Mouse (Mus musculus) stomach, embryonic 15.5 days (tissue): Measurements from ENCODE around the gene Cend1. TPM values are rescaled to one million over a fixed set of nuclear protein-coding genes. Genes with fewer than 3 reads are reported as not detected.
A peak's percentile ranks its signal among the peaks of the same experiment; 100 is the strongest.

Experiments
- ATAC-seq: fragments of 200-750 bp; cut with Nextera tagmentation; 2 replicates; pipeline ENCODE4 v1.8.0; 2017; ENCODE audit warnings: low read depth, moderate number of reproducible peaks, moderate TSS enrichment; ENCODE audit not compliant: insufficient read depth, low FRiP score
- H3K27ac ChIP-seq: fragments of 300-500 bp; sonication (generic); 2 replicates; pipeline ENCODE4 v1.5.1; 2015; ENCODE audit warnings: mild to moderate bottlenecking, inconsistent platforms
- H3K27me3 ChIP-seq: fragments of 300-500 bp; sonication (generic); replicated peaks from 2 replicates; pipeline ENCODE4 v1.6.1; 2015; ENCODE audit warnings: inconsistent platforms
- H3K36me3 ChIP-seq: fragments of 300-500 bp; sonication (generic); 2 replicates; pipeline ENCODE4 v1.6.1; 2015; ENCODE audit warnings: inconsistent platforms
- H3K4me1 ChIP-seq: fragments of 300-500 bp; sonication (generic); 2 replicates; pipeline ENCODE4 v1.6.1; 2015; ENCODE audit warnings: inconsistent platforms
- H3K4me2 ChIP-seq: fragments of 300-500 bp; sonication (generic); 2 replicates; pipeline ENCODE4 v1.6.1; 2015; ENCODE audit warnings: mild to moderate bottlenecking, inconsistent platforms
- H3K4me3 ChIP-seq: fragments of 300-500 bp; sonication (generic); replicated peaks from 2 replicates; pipeline ENCODE4 v1.5.1; 2015; ENCODE audit warnings: inconsistent platforms
- H3K9ac ChIP-seq: fragments of 300-500 bp; sonication (generic); 2 replicates; pipeline ENCODE4 v1.6.1; 2015; ENCODE audit warnings: inconsistent platforms
- H3K9me3 ChIP-seq: fragments of 300-500 bp; sonication (generic); 2 replicates; pipeline ENCODE4 v1.6.1; 2016; ENCODE audit warnings: inconsistent platforms
- WGBS: fragments of 180-500 bp; shearing (Covaris S2); methylation state at CpG from one replicate; pipeline ENCODE4 v1.1.7; 2015; 5-methylcytosine and 5-hydroxymethylcytosine counted together
- polyA plus RNA-seq: library from polyadenylated mRNA; unstranded; fragments of >200 nt; fragmentation: Nextera tagmentation; extraction: Ambion mirVana; gene quantifications from 2 replicates; pipeline ENCODE4 v1.2.1, GENCODE M21; 2015

The Cend1 gene
- polyA plus RNA-seq, 1 experiment from 2014 or later = 2.5 TPM

- H3K27me3 ChIP-seq = peaks cover 38% of the 10 kb centered on the region
- no peak overlapping the region for H3K9ac ChIP-seq
- peak overlapping the region; percentile 4; the same call in 1 of the 2 replicates for H3K27ac ChIP-seq
- H3K36me3 ChIP-seq = 0 out of 2 replicates have a peak, but pooled peaks cover 2% of the 10 kb centered on the region
- H3K4me1 ChIP-seq = peaks cover 69% of the 10 kb centered on the region
- WGBS = 43% methylated on average over 12 of the region's 12 CpGs
- peak overlapping the region; percentile 20 for H3K4me3 ChIP-seq
- peak overlapping the region; percentile 48 for H3K4me2 ChIP-seq
- no peaks in the 10 kb centered on the region for H3K9me3 ChIP-seq
- ATAC-seq = no peak
These were observed 34.7 kb upstream of the Cend1 start for GRCm38 (mm10) chr7:141463824-141464602.

GRCm38 (mm10) chr7:141462333-141462821 is 33.1 kb upstream of the Cend1 start:
- peaks cover 38% of the 10 kb centered on the region for H3K27me3 ChIP-seq
- 22% methylated on average over 5 of the region's 5 CpGs for WGBS

GRCm38 (mm10) chr7:141461521-141462332 is 32.4 kb upstream of the Cend1 start:
- ATAC-seq = no peak; the same call in 1 of the 2 replicates
- Histone ChIP-seq H3K27ac (peak overlapping the region; percentile 33; the same call in 1 of the 2 replicates), H3K27me3 (peaks cover 38% of the 10 kb centered on the region), H3K4me2 (peak overlapping the region; percentile 82), H3K9me3 (no peaks in the 10 kb centered on the region), H3K4me3 (peak overlapping the region; percentile 46), H3K4me1 (peaks cover 54% of the 10 kb centered on the region), H3K9ac (peak overlapping the region; percentile 37), H3K36me3 (0 out of 2 replicates have a peak, but pooled peaks cover 4% of the 10 kb centered on the region)
- WGBS = 3% methylated on average over 59 of the region's 59 CpGs

More at GRCm38 (mm10) chr7:141462333-141462821, 33.1 kb upstream of the Cend1 start:
- peak; percentile 8; the same call in 1 of the 2 replicates for ATAC-seq
- Histone ChIP-seq H3K4me2 (peak overlapping the region; percentile 82), H3K4me1 (peaks cover 57% of the 10 kb centered on the region), H3K9ac (0 out of 2 replicates have a peak overlapping the region, but pooled peaks have one; percentile 37), H3K4me3 (peak overlapping the region; percentile 46), H3K36me3 (0 out of 2 replicates have a peak, but pooled peaks cover 4% of the 10 kb centered on the region), H3K27ac (peak overlapping the region; percentile 33), H3K9me3 (no peaks in the 10 kb centered on the region)

GRCm38 (mm10) chr7:141460391-141461113 is 31.3 kb upstream of the Cend1 start, which contains the start of gene Cracr2b:
TSS of gene Cracr2b (plus strand) at chr7:141461094.
- no peak for ATAC-seq
- 52% methylated on average over 15 of the region's 15 CpGs for WGBS
- Histone ChIP-seq H3K4me1 (peaks cover 56% of the 10 kb centered on the region), H3K4me2 (peak within 1 kb of the TSS; percentile 82), H3K9ac (peak within 1 kb of the TSS; percentile 37), H3K36me3 (0 out of 2 replicates have a peak, but pooled peaks cover 4% of the 10 kb centered on the region), H3K27me3 (peaks cover 38% of the 10 kb centered on the region), H3K9me3 (no peaks in the 10 kb centered on the region), H3K27ac (peak within 1 kb of the TSS; percentile 33; the same call in 1 of the 2 replicates), H3K4me3 (peak within 1 kb of the TSS; percentile 46)

- no peak for ATAC-seq
These were observed 30.7 kb upstream of the Cend1 start for GRCm38 (mm10) chr7:141460001-141460390.

GRCm38 (mm10) chr7:141459301-141459711 is 30.0 kb upstream of the Cend1 start:
- Histone ChIP-seq H3K9me3 (no peaks in the 10 kb centered on the region), H3K36me3 (0 out of 2 replicates have a peak, but pooled peaks cover 4% of the 10 kb centered on the region), H3K4me2 (no peak overlapping the region), H3K27ac (no peak overlapping the region), H3K9ac (no peak overlapping the region), H3K27me3 (peaks cover 30% of the 10 kb centered on the region), H3K4me1 (peaks cover 50% of the 10 kb centered on the region), H3K4me3 (no peak overlapping the region)
- no peak for ATAC-seq
- WGBS = 87% methylated on average over 17 of the region's 17 CpGs

More at GRCm38 (mm10) chr7:141460001-141460390, 30.7 kb upstream of the Cend1 start:
- H3K4me3 ChIP-seq = no peak overlapping the region
- H3K36me3 ChIP-seq = 0 out of 2 replicates have a peak, but pooled peaks cover 4% of the 10 kb centered on the region
- 41% methylated on average over 5 of the region's 5 CpGs for WGBS
- no peaks in the 10 kb centered on the region for H3K9me3 ChIP-seq
- peaks cover 37% of the 10 kb centered on the region for H3K27me3 ChIP-seq
- H3K4me2 ChIP-seq = no peak overlapping the region
- no peak overlapping the region for H3K27ac ChIP-seq
- H3K9ac ChIP-seq = no peak overlapping the region
- peaks cover 52% of the 10 kb centered on the region for H3K4me1 ChIP-seq

- 88% methylated on average over 11 of the region's 11 CpGs for WGBS
- Histone ChIP-seq H3K4me1 (peaks cover 47% of the 10 kb centered on the region), H3K9me3 (no peaks in the 10 kb centered on the region), H3K27ac (no peak overlapping the region), H3K36me3 (0 out of 2 replicates have a peak, but pooled peaks cover 4% of the 10 kb centered on the region), H3K4me2 (no peak overlapping the region), H3K4me3 (no peak overlapping the region), H3K27me3 (peaks cover 24% of the 10 kb centered on the region), H3K9ac (no peak overlapping the region)
- ATAC-seq = no peak
These were observed 29.4 kb upstream of the Cend1 start for GRCm38 (mm10) chr7:141458661-141459060.

GRCm38 (mm10) chr7:141457986-141458660 is 28.8 kb upstream of the Cend1 start:
- Histone ChIP-seq H3K4me1 (peaks cover 42% of the 10 kb centered on the region), H3K4me2 (no peak overlapping the region), H3K4me3 (no peak overlapping the region), H3K27me3 (peaks cover 20% of the 10 kb centered on the region), H3K9ac (no peak overlapping the region), H3K27ac (no peak overlapping the region), H3K36me3 (0 out of 2 replicates have a peak, but pooled peaks cover 4% of the 10 kb centered on the region), H3K9me3 (no peaks in the 10 kb centered on the region)
- WGBS = 78% methylated on average over 15 of the region's 15 CpGs
- ATAC-seq = no peak

- no peak overlapping the region for H3K9ac ChIP-seq
- no peak for ATAC-seq
- H3K27me3 ChIP-seq = peaks cover 13% of the 10 kb centered on the region; the same call in 1 of the 2 replicates
- H3K4me1 ChIP-seq = peaks cover 38% of the 10 kb centered on the region
- H3K4me3 ChIP-seq = no peak overlapping the region
- H3K27ac ChIP-seq = no peak overlapping the region
- 94% methylated on average over 14 of the region's 14 CpGs for WGBS
- H3K4me2 ChIP-seq = no peak overlapping the region
- H3K9me3 ChIP-seq = no peaks in the 10 kb centered on the region
- H3K36me3 ChIP-seq = 0 out of 2 replicates have a peak, but pooled peaks cover 4% of the 10 kb centered on the region
These were observed 27.9 kb upstream of the Cend1 start for GRCm38 (mm10) chr7:141457236-141457635.

- peak overlapping the region; percentile 1; the same call in 1 of the 2 replicates for H3K4me2 ChIP-seq
- 0 out of 2 replicates have a peak, but pooled peaks cover 4% of the 10 kb centered on the region for H3K36me3 ChIP-seq
- peaks cover 36% of the 10 kb centered on the region for H3K4me1 ChIP-seq
These were observed 27.4 kb upstream of the Cend1 start for GRCm38 (mm10) chr7:141456739-141457138.

More at GRCm38 (mm10) chr7:141456739-141457138, 27.4 kb upstream of the Cend1 start:
- Histone ChIP-seq H3K4me3 (0 out of 2 replicates have a peak overlapping the region, but pooled peaks have one; percentile 75), H3K27me3 (peaks cover 8% of the 10 kb centered on the region; the same call in 1 of the 2 replicates), H3K27ac (no peak overlapping the region), H3K9ac (no peak overlapping the region), H3K9me3 (no peaks in the 10 kb centered on the region)
- 89% methylated on average over 6 of the region's 6 CpGs for WGBS
- no peak for ATAC-seq
